Mouse (Mus musculus) kidney, postnatal 36 days (tissue): ENCODE results near the gene Slc28a1.
"Not testable (repeated sequence)": the region's sequence is repeated elsewhere in the genome, so short reads cannot be mapped to it uniquely, and the experiment has no call there.

Source experiments
- DNase-seq, 2 experiments: peaks; one replicate each; pipeline ENCODE4 v3.0.0; 2021 to 2022; ENCODE audit warnings: mixed read lengths in 2 of 2

Slc28a1 gene

GRCm38 (mm10) chr7:81125215-81126175, 10.9 kb downstream of the Slc28a1 start:
- DNase-seq, result no peak

DNA sequence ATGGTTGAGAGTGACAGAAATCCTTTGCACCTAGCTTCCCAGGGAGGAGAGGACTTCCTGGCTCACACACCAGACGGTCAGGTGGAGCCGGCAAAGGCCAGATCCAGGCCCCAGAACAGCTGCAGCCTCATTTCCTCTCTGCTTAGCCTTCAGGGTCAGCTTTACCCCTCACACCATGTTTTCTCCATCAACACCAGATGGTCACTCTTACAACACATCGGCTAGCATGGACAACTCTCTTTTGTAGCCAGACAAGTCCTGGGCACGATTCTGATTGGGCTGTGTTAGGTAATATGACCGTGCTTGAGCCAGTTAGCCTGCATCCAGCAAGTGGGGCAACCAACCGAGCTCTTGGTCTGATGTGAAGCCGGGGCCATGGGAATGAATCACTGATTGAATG, 17.3 kb downstream of the Slc28a1 start:
- no peak for DNase-seq

GRCm38 (mm10) chr7:81132851-81133279, 18.3 kb downstream of the Slc28a1 start:
- DNase-seq, result peak; percentile 55 to 79

- no peak for DNase-seq
Observed at GRCm38 (mm10) chr7:81133416-81133815, 18.8 kb downstream of the Slc28a1 start.

GRCm38 (mm10) chr7:81133941-81134340, 19.3 kb downstream of the Slc28a1 start:
- no peak for DNase-seq

GRCm38 (mm10) chr7:81134614-81135067, 20.0 kb downstream of the Slc28a1 start:
- DNase-seq, result peak; percentile 78 to 85

DNA sequence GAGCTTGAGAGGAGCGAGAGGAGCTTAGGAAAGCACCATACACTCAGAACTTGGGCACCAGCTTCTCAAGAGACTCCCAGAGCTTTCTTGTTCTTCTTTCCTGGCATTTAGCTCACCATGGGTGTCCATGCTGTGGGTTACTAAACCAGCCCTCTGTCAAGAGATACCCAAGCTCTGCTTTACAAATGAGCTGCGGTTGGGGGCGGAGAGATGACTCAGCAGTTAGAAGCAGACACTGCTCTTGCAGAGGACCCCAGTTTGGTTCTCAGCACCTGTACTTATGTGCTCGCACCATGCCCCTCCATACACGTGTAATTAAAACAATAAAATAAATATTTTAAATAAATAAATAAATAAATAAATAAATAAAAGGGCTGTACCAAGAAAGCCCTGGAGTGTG, 22.7 kb downstream of the Slc28a1 start:
- DNase-seq, result no peak

GRCm38 (mm10) chr7:81139100-81139499, 24.5 kb downstream of the Slc28a1 start:
- peak; percentile 83 to 92 for DNase-seq

- no peak for DNase-seq
Observed at GRCm38 (mm10) chr7:81139671-81140404, 25.2 kb downstream of the Slc28a1 start.

DNA sequence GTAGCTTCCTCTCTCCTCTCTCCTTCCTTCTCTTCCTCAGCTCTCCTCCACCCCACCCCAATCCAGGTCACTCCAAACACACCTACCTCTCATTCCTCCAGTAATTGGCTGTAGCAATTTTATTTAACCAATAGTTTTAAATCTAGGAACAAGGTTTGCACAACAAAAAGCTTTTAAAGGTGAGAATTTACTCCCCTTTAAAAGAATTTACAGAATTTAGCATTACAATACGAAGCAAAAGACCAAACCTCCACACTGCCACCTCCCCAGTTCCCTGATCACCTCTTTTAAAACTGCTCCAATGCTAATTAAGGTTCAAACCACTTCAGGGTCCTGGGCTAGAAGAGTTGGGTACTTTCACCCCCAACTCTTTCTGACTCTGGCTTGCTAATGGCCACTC, 26.9 kb downstream of the Slc28a1 start:
- DNase-seq, result no peak

DNA sequence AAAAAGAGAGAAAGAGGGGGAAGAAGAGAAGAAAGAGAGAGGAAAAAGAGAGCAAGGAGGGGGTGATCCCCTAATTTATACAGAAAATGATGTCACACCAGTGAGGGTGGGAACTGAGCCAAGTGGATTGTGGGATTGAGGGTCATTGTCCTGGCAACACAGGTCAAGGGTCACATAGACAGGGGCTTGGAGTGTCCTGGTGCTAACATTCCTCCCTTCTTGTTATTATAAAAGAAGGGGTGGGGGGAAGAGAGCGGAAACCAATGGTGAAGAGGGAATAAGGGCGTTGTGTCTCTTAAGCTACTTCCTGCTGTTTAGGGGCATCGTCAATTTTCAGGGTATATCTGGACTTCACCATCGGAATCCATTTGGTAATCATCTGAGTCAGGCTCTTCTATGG, 28.5 kb downstream of the Slc28a1 start:
- not testable (repeated sequence) for DNase-seq

DNA sequence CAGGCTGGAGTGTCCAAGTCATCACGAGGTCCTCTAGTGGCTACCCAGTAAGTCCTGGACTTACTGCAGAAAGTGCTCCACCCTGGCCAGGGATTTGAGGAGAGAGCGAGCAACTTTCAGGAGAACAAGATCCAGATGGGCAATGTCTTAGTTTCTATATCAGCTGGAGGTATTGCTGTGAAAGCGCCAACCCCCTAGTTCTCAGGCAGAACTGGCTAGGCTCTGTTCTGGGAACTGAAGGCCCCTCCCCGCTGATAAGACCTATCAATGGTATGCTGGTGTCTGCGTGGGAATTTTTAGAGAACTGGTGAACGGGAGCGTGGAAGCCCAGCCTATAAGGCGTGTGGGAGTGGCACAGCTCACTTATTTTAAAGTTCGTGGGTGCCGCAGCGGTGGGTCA, 35.2 kb downstream of the Slc28a1 start:
- no peak for DNase-seq

DNA sequence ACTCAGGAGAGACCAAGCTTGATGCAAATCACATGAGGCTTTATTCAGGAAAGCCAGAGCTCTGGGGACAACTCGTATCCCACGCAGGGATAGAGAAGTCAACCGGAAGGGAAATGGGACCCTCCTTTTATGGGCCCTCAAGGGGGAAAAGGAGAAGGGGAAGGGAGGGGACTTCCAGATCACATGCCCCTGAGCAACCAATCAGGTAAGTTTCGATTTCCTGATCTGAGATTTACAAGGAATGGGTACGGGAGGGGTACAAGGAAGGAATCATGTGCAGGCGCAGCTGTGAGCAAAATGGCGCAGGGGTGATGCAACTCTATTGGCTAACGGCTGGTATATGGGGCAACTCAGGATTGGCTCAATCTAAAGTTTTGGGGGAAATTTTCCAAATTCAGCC, 36.6 kb downstream of the Slc28a1 start:
- DNase-seq, result no peak

DNA sequence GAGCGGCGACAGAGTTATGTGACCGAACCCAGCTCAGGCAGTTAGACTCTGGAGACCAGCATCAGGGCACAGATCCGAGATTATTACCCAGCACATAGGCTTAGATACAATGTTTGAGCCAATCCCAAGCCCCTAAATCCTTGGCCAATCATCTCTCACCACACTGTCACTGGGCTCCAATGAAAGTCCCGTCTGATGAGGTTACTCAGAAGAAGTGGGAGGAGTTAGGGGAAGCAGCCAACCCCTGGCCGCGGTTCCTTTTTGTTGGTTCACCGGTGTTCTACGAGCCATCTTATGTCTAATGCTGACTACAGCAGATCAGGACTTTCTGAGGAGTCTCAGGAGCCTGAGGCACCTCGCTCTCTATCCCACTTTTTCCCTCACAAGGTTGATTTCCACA, 37.7 kb downstream of the Slc28a1 start:
- DNase-seq, result no peak

- no peak for DNase-seq
Observed at GRCm38 (mm10) chr7:81152826-81153225, 38.2 kb downstream of the Slc28a1 start.

- DNase-seq, result no peak
Observed at GRCm38 (mm10) chr7:81153327-81153726, 38.7 kb downstream of the Slc28a1 start.

- not testable (repeated sequence) for DNase-seq
Observed at GRCm38 (mm10) chr7:81154244-81154643, 39.6 kb downstream of the Slc28a1 start.

GRCm38 (mm10) chr7:81154960-81155359, 40.4 kb downstream of the Slc28a1 start:
- DNase-seq, result peak; percentile 57 to 78

DNA sequence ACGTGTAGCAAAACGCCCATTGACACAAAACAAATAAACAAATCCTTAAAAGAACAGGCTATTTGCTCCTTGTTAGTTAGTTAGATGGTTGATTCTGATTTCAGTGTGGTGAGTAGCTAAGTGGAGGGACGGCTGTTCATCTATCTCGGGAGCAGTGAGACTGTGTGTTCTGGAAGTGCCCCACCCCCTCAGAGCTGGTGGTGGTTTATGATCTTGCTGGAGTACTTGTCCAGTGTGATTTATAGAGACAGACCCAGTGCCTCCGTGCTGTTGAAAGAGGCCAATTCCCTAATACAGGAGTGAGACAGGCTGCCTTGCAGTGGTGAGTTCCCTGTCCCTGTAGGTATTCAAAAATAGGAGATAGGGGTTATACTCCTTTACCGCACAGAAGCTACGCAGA, 44.3 kb downstream of the Slc28a1 start:
- no peak for DNase-seq

DNA sequence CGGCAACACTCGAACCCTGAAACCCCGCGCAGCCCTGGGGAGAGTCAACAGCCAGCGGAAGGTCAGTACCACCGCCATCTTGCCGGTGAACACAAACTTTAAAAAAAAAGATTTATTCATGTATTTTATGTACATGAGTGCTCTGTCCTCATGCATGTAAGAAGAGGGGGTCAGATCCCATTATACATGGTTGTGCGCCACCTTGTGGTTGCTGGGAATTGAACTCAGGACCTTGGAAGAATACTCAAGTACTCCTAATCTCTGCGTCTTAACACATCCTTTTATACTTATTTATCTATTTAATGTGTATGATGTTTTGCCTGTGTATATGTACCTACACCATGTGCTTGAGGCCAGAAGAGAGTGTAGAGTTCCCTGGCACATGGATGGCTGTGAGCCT, 47.1 kb downstream of the Slc28a1 start:
- DNase-seq, result peak in 1 of 2 experiments; percentile 62

- DNase-seq, result peak; percentile 75 to 91
Observed at GRCm38 (mm10) chr7:81162345-81162744, 47.7 kb downstream of the Slc28a1 start.

- DNase-seq, result no peak
Observed at GRCm38 (mm10) chr7:81164411-81164810, 49.8 kb downstream of the Slc28a1 start.

GRCm38 (mm10) chr7:81167124-81167523, 52.5 kb downstream of the Slc28a1 start:
- peak; percentile 44 to 55 for DNase-seq

GRCm38 (mm10) chr7:81169351-81169750, 54.8 kb downstream of the Slc28a1 start:
- no peak for DNase-seq
